Mouse (Mus musculus) frontal cortex, postnatal 10 days (tissue): ENCODE results near the gene Crybg2.
A peak's percentile ranks its signal among the peaks of the same experiment; 100 is the strongest.

ENCODE experiments used
- DNase-seq, 2 experiments: peaks; one replicate each; pipeline ENCODE4 v3.0.0; 2022; ENCODE audit warnings: low spot score in 2 of 2, mixed read lengths in 1 of 2

Crybg2 gene

DNA sequence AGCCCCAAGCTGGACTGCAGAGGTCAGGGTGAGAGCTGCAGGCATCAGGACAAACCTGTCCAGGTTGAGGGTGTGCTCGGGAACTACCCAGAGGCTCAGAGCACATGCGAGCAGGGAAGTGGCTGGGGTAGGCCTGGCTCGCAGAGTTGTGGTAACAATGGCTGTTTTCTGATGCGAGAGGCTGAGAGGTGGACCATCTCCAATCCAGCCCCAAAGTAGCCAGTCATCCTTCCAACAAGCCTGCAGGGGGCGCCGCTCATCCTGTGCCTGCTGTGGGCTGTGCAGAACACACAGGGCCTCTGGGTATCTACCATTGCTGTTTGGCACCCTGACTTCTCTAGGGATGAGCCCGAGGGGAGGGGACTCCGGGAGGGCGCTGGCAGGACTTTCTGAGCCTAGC is 59.0 kb downstream of the Crybg2 start:
- DNase-seq: no peak

DNA sequence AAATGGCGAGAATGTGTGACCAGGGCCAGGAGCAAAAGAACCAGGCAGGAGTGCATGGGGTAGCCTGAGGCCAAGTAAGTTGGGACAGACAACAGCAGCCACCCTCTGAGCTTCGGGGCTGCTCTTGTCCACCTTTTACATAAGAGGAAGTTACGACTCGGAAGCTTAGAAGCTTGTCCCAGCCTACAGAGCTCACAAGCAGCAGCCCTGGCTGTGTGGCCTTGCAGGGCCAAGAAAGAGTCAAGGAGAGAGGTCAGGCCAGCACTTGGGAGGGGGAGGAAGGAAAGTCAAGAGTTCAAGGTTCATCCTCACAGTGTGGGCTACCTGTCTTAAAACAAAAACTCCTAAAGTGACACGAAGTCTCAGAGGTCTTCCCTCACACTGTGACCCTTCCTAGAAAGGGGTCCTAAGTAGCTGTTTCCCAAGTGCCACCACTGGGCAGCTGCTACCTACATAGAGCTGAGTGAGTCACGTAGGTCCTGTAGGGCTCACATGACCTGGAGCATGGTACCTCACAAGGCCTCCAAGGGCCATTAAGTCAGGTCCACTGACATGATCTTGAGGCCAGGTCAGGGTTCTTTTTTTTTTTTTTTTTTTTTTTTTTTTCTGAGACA is 59.7 kb downstream of the Crybg2 start:
- no peak for DNase-seq

DNA sequence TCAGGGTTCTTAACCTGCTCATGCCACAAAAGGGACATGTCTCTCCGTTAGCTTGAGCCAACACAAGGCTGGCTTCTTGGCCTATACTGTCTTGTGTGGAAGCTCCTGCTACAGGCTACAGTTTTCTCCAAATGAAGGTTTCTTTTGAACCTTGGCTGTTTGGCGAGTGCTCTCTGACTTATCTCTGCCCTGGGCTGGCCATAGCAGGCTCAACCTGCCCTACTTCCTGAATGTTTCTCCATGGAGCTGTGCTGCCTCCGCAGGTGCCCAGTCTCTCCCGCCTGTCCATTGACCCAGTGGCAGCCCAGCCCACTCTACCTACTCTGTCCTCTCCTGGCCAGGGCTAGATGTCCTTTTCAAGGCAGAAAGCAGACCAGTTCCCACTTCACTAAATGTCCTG is 60.3 kb downstream of the Crybg2 start:
- DNase-seq: no peak

DNA sequence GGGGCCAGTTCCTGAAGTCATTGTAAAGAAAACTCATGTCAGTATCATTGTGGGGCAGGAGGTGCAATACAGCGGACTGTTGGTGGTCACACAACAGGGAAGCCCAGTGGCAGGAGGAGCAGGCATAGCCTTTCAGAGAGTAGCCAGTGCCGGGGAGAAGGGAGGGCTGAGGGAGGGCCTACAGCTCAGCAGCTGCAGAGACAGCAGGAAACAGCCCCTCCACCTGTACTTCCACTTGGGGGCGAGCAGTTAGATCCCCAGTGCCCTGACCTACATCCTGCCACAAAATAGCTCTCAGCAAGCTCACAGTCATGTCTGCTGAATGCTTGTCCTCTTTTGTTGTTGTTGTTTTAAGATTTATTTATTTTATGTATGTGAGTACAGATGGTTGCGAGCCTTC is 61.0 kb downstream of the Crybg2 start:
- DNase-seq: no peak

DNA sequence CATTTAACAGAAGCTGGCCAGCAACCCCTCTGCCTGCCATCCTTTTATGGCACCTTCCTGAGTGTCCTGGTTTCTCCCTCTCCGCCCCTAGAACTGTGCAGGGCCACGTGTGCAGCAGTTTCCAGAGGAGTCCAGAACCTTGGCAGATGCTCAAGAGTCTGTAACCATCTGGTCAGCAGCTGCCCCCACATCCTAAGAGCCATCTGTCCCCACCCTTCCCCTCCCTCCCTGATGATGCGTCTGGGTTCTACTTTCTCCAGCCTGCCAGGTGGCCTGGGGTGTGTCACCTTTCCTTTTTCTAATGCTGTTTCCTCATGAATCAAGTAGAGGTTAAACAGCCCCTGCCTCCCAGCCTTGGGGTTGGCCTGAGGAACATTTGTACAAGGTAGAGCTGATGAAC is 61.7 kb downstream of the Crybg2 start:
- no peak for DNase-seq

DNA sequence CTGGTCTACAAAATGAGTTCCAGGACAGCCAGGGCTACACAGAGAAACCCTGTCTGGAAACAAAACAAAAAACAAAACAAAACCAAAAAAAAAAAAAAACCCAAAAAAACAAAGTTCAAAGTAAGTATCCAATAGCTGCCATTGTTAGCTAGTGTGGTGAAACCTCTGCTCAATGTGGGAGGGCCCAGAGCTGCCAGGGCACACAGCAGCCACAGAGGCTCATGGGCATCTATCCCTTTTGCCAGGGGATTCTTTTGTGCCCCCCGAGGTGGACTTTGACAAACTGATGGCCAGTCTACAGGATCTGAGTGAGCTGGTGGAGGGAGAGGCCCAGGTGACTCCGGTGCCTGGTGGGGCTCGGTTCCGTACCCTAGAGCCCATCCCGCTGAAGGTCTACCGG is 62.5 kb downstream of the Crybg2 start:
- no peak for DNase-seq

DNA sequence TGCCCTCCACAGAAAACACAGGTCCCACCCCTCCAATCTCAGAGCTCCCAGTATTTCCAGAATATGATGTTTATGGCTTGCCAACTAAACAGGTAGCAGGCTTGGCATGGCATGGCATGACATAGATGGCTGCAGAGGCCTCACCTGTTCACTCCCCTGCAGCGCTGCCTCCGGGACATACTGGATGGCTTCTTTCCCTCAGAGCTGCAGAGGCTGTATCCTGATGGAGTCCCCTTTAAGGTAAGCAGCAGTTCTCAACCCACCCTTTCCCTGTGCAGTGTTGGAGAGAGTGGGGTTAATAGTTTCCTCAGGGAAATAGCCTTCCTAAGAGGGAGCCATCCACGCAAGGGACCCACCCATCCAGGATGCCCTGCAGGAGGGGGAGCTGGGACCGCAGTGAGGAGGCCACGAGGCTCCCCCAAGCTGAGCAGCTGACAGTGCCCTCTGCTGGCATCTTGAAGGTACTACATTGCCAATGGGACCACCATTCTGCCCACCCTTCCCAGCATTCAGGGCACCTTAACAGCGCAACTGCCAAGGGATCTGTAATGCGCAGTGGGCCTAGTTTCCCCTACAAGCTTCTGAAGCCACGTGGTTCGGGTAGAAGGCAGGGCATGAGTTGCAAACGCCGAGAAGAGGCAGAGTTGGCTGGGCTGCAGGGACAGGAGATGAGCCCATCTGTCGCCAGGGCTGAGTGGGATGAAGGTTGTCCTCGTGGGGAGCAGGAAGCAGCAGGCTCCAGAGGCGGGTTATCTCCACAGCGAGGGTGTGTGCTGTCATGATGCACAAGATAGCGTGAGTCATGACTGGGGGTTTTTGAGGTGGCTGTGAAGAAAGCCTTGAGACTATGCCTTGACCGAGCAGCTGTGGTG is 63.3 kb downstream of the Crybg2 start:
- peak; percentile 59 to 81 for DNase-seq

DNA sequence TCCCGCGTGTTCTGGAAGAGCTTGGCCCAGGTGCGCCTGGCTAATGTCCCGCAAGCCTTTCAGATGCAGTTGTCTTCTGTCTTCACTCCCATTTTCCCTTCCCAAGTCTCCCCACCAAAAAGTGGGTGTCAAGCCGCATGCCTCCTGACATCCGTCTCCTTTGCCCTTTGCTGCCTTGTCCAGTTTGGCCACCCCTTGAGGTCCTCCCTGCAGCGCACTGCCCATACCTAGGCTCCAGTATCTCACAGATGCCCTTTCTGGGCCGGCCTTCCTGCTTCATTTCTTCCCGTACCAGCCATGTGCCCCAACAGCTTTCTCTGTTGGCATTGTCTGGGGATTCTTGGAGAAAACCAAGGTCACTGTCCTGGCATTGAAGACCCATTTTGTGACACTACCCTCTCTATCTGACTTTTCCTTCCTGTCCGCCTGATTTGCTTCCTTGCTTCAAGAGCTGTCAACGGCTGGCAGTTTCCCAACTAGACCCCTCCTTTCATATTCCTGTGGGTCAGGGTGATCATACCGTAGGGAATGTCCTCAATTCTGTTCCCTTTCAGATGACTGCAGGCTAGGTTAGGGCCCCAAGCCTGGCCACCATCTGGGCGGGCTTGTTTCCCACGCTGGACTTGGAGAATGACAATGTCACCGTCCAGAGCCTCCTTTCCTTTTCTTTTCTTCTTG is 64.9 kb downstream of the Crybg2 start:
- DNase-seq: no peak

DNA sequence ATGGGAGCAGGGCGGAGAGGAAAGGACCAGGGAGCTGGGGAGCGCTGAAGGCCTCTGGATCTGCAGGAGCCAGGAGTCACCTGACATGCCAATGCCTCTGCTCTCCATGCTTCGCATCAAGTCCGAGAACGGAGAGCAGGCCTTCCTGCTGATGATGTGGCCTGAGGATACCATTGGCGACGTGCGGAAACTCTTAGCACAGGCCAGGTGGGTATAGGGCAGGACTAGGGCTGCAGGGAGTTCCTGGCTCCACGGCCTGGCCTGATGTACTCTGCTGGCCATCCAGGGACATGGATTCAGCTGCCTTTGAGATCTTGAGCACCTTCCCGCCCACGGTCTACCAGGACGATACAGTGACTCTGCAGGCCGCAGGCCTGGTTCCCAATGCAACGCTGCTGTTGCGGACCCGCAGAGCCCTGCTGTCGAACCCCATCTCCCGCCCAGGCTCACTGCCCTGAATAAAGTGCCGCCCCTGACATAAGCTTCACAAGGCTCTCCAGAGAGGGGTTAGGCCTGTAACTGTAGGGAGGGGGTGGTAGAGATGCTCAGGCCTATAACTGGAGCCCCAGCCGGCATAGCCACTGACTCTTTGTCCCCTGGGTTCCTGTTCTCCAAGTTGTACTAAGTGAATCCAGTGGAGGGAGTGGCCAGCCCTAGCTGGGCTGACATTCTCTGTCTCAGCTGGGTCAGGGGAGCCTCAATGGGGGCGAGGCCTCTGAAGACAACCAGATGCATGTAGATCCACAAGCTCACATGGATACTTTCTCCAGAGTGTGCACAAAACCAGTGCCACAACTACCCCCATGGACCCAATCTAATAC is 65.9 kb downstream of the Crybg2 start:
- no peak for DNase-seq

DNA sequence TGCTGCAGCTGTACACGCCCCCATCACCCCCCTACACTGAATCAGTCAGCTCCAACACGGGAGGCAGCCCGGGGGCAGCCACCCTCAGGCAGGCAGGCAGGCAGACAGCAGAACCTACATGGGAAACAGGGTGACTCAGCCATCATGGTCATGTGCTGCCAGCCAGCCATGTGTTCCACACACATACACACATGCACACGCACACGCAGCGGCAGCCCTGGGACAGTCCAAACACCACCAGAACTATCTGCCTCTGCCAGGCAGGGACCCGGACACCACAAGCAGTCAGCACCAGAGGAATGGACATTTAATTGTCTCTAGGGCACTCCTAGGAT is 66.5 kb downstream of the Crybg2 start:
- DNase-seq: peak; percentile 27 to 59

DNA sequence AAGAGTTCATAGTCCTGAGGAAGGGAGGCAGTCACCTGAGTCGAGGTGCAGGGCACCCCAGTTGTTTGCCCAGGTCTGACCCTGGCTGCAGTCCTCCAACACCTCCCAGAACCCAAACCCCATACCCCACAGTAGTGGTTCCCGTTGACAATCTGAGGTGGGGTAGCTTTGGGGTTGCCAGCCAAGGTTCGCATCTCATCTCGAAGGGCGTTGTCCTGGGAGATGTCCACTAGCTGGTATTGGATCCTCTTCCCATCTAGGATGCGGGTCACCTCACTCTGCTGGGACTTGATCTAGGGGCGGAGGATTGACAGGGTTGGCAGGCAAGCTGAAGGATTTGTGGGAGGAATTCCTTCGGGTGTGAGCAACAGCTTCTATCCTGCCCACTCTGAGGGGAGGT is 67.2 kb downstream of the Crybg2 start:
- DNase-seq: no peak

DNA sequence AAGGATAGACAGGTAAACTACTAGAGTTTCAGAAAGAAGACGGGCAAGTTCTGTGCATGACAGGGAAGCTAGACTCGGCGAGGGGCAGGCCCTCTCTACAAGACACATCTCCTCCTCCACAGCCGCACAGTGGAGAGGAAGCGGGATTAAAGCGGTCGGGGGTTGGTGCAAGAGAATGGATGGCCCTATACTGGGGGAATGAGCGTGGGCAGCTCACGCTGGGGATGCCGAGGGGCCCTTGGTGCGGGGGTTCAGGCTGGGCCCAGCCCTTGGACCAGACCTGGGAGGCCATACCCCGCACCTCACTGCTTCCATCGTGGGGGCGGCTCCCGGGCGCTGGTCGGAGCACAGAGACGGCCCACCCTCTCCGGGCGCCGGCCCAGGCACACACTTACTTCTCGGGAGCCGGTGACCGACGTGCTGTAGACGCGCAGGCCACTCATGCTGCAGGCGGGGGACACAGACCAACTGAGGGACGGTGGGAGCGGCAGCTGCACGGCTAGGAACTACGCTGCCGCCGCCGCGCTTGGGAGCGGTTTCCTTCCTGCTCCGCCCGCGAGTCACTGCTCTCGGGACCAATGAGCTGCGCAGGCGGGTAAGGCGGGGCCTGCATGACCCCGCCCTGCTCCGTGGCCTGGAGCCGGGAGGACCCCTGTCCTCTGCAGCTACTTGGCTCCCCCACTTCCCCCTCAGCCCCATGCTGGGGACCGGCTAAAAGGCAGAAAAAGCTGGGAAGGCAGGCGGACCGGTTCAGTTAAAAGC is 67.8 kb downstream of the Crybg2 start, which contains the start of gene Sh3bgrl3:
Sh3bgrl3 (minus strand) TSS at position 569 of the 762 bp plus-strand sequence.
- DNase-seq: peak; percentile 81 to 86

DNA sequence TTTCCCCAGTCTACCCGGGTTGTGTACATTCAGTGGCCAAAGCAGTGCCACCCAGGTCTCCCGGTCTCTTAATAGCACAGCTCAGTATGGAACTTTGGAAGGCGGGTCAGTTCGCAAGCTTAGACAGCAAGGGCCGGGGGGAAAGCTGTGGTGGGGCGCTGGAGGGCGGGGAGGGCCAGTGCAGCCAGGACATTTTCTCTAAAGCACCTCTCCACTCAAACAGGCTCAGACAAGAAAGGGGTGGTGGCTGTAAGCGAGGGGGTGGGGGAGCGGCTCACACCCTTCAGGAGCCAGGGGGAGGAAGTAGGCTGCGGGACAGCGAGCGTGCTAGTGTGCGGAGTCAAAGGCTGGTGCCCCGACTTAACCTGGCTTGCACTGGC is 68.4 kb downstream of the Crybg2 start:
- DNase-seq: no peak

DNA sequence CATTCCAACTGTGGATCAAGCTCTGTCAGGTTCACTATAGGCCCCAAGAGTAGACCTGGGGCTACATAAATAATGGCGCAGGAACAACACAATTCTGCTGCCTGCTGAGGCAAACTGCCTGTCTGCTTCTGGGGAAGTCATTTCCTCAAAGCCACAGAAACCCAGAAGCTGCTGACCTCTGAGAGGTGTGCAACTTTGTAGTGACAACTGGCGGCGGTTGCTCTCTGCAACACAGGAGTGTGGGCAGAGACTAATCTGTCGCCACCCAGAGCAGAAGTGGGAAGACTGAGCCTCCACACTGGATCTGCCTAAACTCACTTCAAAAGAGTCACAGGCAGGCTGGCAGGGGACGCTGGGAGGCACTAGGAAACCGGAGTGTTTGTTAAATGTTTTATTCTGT is 68.9 kb downstream of the Crybg2 start:
- DNase-seq: no peak

DNA sequence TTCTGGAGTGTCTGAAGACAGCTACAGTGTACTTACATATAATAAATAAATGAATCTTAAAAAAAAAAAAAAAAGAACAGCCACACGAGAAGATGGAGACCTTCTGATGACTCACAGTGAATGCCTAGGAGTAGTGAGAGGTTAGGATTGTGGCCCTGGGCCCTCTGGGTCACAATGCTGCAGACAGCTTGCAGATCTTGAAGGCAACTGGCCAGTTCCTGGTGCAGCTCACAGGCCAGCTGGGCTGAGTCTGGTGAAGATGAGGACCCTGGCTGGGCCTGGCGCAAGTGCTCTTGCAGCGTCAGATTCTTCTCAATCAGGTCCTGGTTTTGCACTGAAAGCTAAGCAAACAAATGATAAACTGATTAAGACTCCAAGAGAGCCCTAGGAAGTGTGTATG is 71.5 kb downstream of the Crybg2 start:
- DNase-seq: no peak

DNA sequence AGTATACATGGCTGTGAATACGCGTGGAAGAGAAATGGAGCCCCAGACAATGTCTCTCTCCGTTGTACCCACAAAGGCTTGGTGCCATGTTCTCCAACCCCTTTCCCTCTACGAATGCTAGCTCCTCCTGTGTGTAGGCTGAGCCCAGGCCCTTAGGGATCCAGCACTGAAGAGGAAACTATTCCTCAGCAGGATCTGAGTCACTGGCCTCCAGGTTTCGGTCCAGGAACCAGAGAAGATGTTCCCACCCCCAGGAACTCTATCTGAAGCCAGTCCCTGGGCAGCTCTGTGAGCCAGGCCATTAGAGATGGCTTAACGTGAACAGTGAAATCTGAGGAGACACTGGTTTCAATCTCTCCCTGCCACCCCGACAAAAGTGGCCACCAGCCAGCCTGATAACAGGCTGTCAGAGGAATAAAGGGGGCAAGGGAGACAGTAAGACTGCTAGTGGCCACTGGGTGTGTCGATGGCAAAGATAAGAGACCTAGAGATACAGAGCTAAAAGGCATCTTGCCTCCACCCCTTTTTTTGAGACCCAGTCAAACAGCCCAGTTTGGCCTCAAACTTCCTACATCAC is 72.0 kb downstream of the Crybg2 start:
- no peak for DNase-seq

DNA sequence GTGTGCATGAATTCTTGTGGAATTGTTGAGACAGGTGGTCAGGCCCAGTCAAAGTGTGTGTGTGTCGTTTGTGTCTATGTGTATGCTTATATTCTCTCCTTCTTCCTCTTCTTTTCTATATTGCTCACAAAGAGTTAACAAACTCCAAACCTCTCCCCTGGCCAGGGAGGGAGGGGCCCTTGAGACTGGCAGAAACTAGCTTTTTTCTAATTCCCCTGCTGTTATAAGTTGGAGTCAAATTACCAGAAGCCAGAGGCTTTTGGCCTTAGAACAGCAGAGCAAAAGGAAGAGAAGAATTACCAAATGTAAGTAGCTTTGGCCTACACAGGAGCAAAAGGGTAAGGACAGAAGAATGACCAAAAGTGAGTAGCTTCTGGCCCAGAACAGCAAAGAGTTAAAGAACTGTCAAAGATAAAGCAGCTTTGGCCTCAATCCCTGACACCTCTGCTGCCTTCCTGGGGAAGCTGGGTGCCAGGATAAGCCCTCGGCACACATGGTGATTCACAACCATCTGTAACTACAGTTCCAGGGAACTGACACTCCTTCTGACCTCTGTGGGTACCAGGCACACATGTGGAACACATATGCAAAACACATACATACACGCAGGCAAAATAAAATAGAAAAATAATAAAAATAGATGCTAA is 75.8 kb downstream of the Crybg2 start:
- no peak for DNase-seq

DNA sequence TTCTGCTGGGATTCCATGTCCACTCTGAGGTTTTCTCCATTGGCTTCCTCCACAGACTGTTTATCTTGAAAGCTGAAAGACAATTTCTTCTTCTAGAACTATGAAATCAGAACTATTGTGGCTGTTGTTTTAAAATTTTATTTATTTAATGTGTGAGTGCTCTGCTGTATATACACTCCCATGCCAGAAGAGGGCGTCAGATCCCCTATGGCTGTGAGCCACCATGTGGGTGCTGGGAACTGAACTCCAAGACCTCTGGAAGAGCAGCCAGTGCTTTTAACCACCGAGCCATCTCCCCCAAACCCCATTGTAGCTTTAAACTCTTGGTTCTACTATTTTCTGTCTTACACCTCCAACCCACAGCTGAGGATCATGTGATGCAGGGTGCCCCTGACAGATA is 78.2 kb downstream of the Crybg2 start:
- DNase-seq: no peak
